Comparison of ENCODE assay signal across 20 mouse cellular contexts in the genomic region with DNA sequence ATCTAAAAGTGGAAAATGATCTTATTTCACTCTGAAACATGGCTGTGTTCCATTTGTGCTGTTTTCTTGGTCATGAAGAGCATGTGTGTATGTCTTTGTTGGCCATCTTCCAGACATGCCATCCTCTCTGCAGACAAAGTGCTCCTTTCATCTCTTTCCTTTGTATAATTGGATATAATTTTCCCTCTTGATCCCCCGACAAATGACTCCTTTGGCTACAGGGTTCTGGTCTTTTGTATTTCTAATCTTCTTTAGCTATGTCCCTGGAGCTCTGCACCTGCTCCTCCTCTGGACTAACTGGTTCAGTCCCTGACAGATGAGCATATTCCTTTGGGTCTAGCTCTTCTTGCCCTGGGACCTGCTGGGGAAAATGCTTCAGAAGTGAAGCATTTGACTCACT. TPM values are rescaled to one million over a fixed set of nuclear protein-coding genes. Genes with fewer than 3 reads are reported as not detected.
DNase-seq lines count a peak whose midpoint lies in the region; ATAC-seq lines count a peak whose summit lies in the region.
"Had no signal": no experiment of that assay in that cellular context is flagged by ENCODE, and none has a peak within 500 bp of the region (broad histone marks: within the 10 kb centered on the region; RNA-seq: fewer than 3 reads in every experiment).

No protein-coding gene starts in this region.

- peak; percentile 21 for DNase-seq in hindbrain, embryonic 11.5 days (ENCODE audit: low spot score)
- peak; percentile 80 for DNase-seq in MN1 (ENCODE audit: low spot score)
- peak; percentile 23 for DNase-seq in Muller cell, postnatal 12 days (ENCODE audit: inconsistent ontology term)
- no peak for DNase-seq in adrenal gland, adult 8-10 months
- DNase-seq in heart, adult 11 months: no peak
- DNase-seq: adrenal gland, postnatal 36 days; gastrocnemius, postnatal 36 days; heart, postnatal 4 days; kidney, adult 11 months; kidney, postnatal 14 days; right cerebral cortex, postnatal 4 days had no signal

- H3K27ac ChIP-seq in hindbrain, embryonic 11.5 days (ENCODE audit: low read depth, low read length): no peak overlapping the region
- no peak overlapping the region for H3K27ac ChIP-seq in hindbrain, embryonic 16.5 days (ENCODE audit: low read depth, low read length)
- H3K27ac ChIP-seq in midbrain, embryonic 13.5 days: no peak overlapping the region
- H3K27ac ChIP-seq: limb, embryonic 10.5 days; liver, embryonic 12.5 days; lung, embryonic 15.5 days had no signal

- no peak overlapping the region for H3K9ac ChIP-seq in hindbrain, embryonic 11.5 days (ENCODE audit: low read depth, low read length)
- no peak overlapping the region for H3K9ac ChIP-seq in hindbrain, embryonic 16.5 days (ENCODE audit: low read depth, low read length)
- H3K9ac ChIP-seq in midbrain, embryonic 13.5 days (replicated peaks): no peak overlapping the region
- H3K9ac ChIP-seq: heart, embryonic 12.5 days; liver, embryonic 12.5 days; lung, embryonic 15.5 days had no signal

- H3K27me3 ChIP-seq in hindbrain, embryonic 11.5 days (ENCODE audit: control insufficient read depth, insufficient read depth, low read length): no peaks in the 10 kb centered on the region
- no peaks in the 10 kb centered on the region for H3K27me3 ChIP-seq in hindbrain, embryonic 16.5 days (replicated peaks; ENCODE audit: control insufficient read depth, insufficient read depth, low read length)
- no peaks in the 10 kb centered on the region for H3K27me3 ChIP-seq in midbrain, embryonic 13.5 days

- H3K4me2 ChIP-seq in hindbrain, embryonic 11.5 days (replicated peaks; ENCODE audit: low read depth, low read length): no peak overlapping the region
- H3K4me2 ChIP-seq in hindbrain, embryonic 16.5 days (ENCODE audit: low read length): no peak overlapping the region
- H3K4me2 ChIP-seq in midbrain, embryonic 13.5 days (replicated peaks): no peak overlapping the region
- H3K4me2 ChIP-seq: heart, embryonic 12.5 days; liver, embryonic 12.5 days; lung, embryonic 15.5 days had no signal

- no peaks in the 10 kb centered on the region for H3K9me3 ChIP-seq in hindbrain, embryonic 11.5 days (ENCODE audit: control insufficient read depth, low read length)
- H3K9me3 ChIP-seq in hindbrain, embryonic 16.5 days (ENCODE audit: control insufficient read depth, low read length): no peaks in the 10 kb centered on the region
- no peaks in the 10 kb centered on the region for H3K9me3 ChIP-seq in midbrain, embryonic 13.5 days
- H3K9me3 ChIP-seq: heart, embryonic 12.5 days; limb, embryonic 10.5 days; liver, embryonic 12.5 days; lung, embryonic 15.5 days had no signal

- peak; percentile 58 for ATAC-seq in hindbrain, embryonic 11.5 days (ENCODE audit: low FRiP score)
- no peak for ATAC-seq in hindbrain, embryonic 16.5 days
- ATAC-seq in midbrain, embryonic 13.5 days: peak; percentile 52
- ATAC-seq: CD4-positive, CD25-positive, alpha-beta regulatory T cell, adult 4 months; liver, embryonic 12.5 days had no signal

- no peak overlapping the region for H3K4me3 ChIP-seq in hindbrain, embryonic 11.5 days (ENCODE audit: low read depth, low read length)
- H3K4me3 ChIP-seq in hindbrain, embryonic 16.5 days (ENCODE audit: low read length): no peak overlapping the region
- H3K4me3 ChIP-seq in midbrain, embryonic 13.5 days (replicated peaks): no peak overlapping the region
- H3K4me3 ChIP-seq: heart, embryonic 12.5 days; limb, embryonic 10.5 days; liver, embryonic 12.5 days; lung, embryonic 15.5 days had no signal

- H3K36me3 ChIP-seq in hindbrain, embryonic 11.5 days (ENCODE audit: control insufficient read depth, insufficient read depth, low read length): no peaks in the 10 kb centered on the region
- no peaks in the 10 kb centered on the region for H3K36me3 ChIP-seq in hindbrain, embryonic 16.5 days (ENCODE audit: control insufficient read depth, insufficient read depth, low read length)
- H3K36me3 ChIP-seq in midbrain, embryonic 13.5 days: no peaks in the 10 kb centered on the region
- H3K36me3 ChIP-seq: heart, embryonic 12.5 days; limb, embryonic 10.5 days; liver, embryonic 12.5 days; lung, embryonic 15.5 days had no signal

- no peaks in the 10 kb centered on the region for H3K4me1 ChIP-seq in hindbrain, embryonic 11.5 days (replicated peaks; ENCODE audit: control insufficient read depth, insufficient read depth, low read length)
- peaks cover 13% of the 10 kb centered on the region for H3K4me1 ChIP-seq in hindbrain, embryonic 16.5 days (ENCODE audit: control insufficient read depth, insufficient read depth, low read depth, low read length)
- H3K4me1 ChIP-seq in midbrain, embryonic 13.5 days (replicated peaks): peaks cover 24% of the 10 kb centered on the region
- H3K4me1 ChIP-seq: liver, embryonic 12.5 days had no signal

- 44% methylated on average over 1 of the region's 1 CpGs for WGBS in hindbrain, embryonic 11.5 days
- 3% methylated on average over 1 of the region's 1 CpGs for WGBS in hindbrain, embryonic 16.5 days
- 0% methylated on average over 1 of the region's 1 CpGs for WGBS in midbrain, embryonic 13.5 days

RNA-seq across cellular contexts. Expression of a gene that starts 4.0 kb away (rescaled TPM):
- polyA plus RNA-seq in hindbrain, embryonic 11.5 days (2014; fragmentation: Nextera tagmentation; extraction: Ambion mirVana): 2.4 and 3.1 TPM in 2 replicates
- polyA plus RNA-seq in hindbrain, embryonic 16.5 days (2015; fragmentation: Nextera tagmentation; extraction: Ambion mirVana): 14.1 and 15.2 TPM in 2 replicates
- polyA plus RNA-seq in midbrain, embryonic 13.5 days (2015; fragmentation: Nextera tagmentation; extraction: Ambion mirVana): 7.0 and 7.3 TPM in 2 replicates
- total RNA-seq in adrenal gland, adult 8-10 months (2022): 10 to 100 TPM in 2 of 4 experiments, 1 to 10 TPM in 2; 8.3 to 14.7 (median 10.6) TPM
- total RNA-seq: megakaryocyte progenitor cell, adult 5-6 weeks; MEL had no signal
- polyA plus RNA-seq: CD4-positive, CD25-positive, alpha-beta regulatory T cell, adult 4 months; liver, embryonic 12.5 days had no signal

RNA-seq across cellular contexts. Expression of a gene that starts 36.8 kb away (rescaled TPM):
- polyA plus RNA-seq in hindbrain, embryonic 11.5 days (2014; fragmentation: Nextera tagmentation; extraction: Ambion mirVana): 1.0 and 1.1 TPM in 2 replicates
- polyA plus RNA-seq in hindbrain, embryonic 16.5 days (2015; fragmentation: Nextera tagmentation; extraction: Ambion mirVana): 4.0 and 4.1 TPM in 2 replicates
- 1.6 and 2.1 TPM in 2 replicates for polyA plus RNA-seq in midbrain, embryonic 13.5 days (2015; fragmentation: Nextera tagmentation; extraction: Ambion mirVana)
- 1 to 10 TPM; 1.9 to 4.6 (median 2.4) TPM for total RNA-seq in adrenal gland, adult 8-10 months (2022)
- total RNA-seq: megakaryocyte progenitor cell, adult 5-6 weeks; MEL had no signal
- polyA plus RNA-seq: CD4-positive, CD25-positive, alpha-beta regulatory T cell, adult 4 months; limb, embryonic 10.5 days; liver, embryonic 12.5 days had no signal

Comparison
In these comparisons a context has a peak if more than half of its experiments do, and no peak if none do; other contexts are left out.
1. DNase-seq: peak in hindbrain, embryonic 11.5 days (single experiment), MN1 (single experiment) and Muller cell, postnatal 12 days (single experiment); none in adrenal gland, adult 8-10 months (single experiment) and heart, adult 11 months (single experiment).